Mouse (Mus musculus) ovary, postnatal 36 days (tissue): ENCODE measurements around the gene Zfp511.

Experiments
- DNase-seq: peaks from one replicate; pipeline ENCODE4 v3.0.0; 2022; ENCODE audit warnings: low spot score, mixed read lengths

Gene Zfp511

GRCm38 (mm10) chr7:140048361-140049114 is 12.3 kb downstream of the Zfp511 start, which contains the start of gene Msx3:
TSS of gene Msx3 (minus strand) at chr7:140049089.
- no peak for DNase-seq

GRCm38 (mm10) chr7:140049115-140049689 is 13.0 kb downstream of the Zfp511 start:
- DNase-seq = peak; percentile 41

- DNase-seq = no peak
Measured at GRCm38 (mm10) chr7:140054124-140054523, 17.9 kb downstream of the Zfp511 start.

- peak; percentile 51 for DNase-seq
Measured at GRCm38 (mm10) chr7:140057413-140058407, 21.5 kb downstream of the Zfp511 start.

GRCm38 (mm10) chr7:140058528-140058927 is 22.3 kb downstream of the Zfp511 start:
- no peak for DNase-seq

- DNase-seq = no peak
Measured at GRCm38 (mm10) chr7:140059601-140060000, 23.4 kb downstream of the Zfp511 start.

GRCm38 (mm10) chr7:140060936-140061831 is 25.0 kb downstream of the Zfp511 start:
- DNase-seq = peak; percentile 43

GRCm38 (mm10) chr7:140061832-140062130 is 25.6 kb downstream of the Zfp511 start:
- DNase-seq = no peak

GRCm38 (mm10) chr7:140062307-140062706 is 26.1 kb downstream of the Zfp511 start:
- DNase-seq = peak; percentile 45

GRCm38 (mm10) chr7:140063092-140063491 is 26.9 kb downstream of the Zfp511 start:
- peak; percentile 49 for DNase-seq

- DNase-seq = no peak
Measured at GRCm38 (mm10) chr7:140067397-140067796, 31.2 kb downstream of the Zfp511 start.

- no peak for DNase-seq
Measured at GRCm38 (mm10) chr7:140070042-140070711, 34.0 kb downstream of the Zfp511 start.

GRCm38 (mm10) chr7:140077698-140078097 is 41.5 kb downstream of the Zfp511 start:
- DNase-seq = no peak

GRCm38 (mm10) chr7:140078711-140079110 is 42.5 kb downstream of the Zfp511 start:
- DNase-seq = peak; percentile 62

GRCm38 (mm10) chr7:140080503-140081156 is 44.4 kb downstream of the Zfp511 start:
- peak; percentile 71 for DNase-seq

GRCm38 (mm10) chr7:140081408-140082241 is 45.4 kb downstream of the Zfp511 start:
- DNase-seq = no peak

- DNase-seq = no peak
Measured at GRCm38 (mm10) chr7:140082242-140082678, 46.1 kb downstream of the Zfp511 start, which contains the start of gene Caly. TSS of gene Caly (minus strand) at chr7:140082548.
